Mouse (Mus musculus) MEL (cell line): ENCODE results near the gene Il17rc. TPM values are rescaled to one million over a fixed set of nuclear protein-coding genes. Genes with fewer than 3 reads are reported as not detected.

Experiments
- DNase-seq: peaks from one replicate; pipeline ENCODE4 v3.0.0; 2011; ENCODE audit warnings: low read depth, low spot score
- H3K27ac ChIP-seq: 2 replicates; pipeline ENCODE4 v1.5.1; 2012; ENCODE audit warnings: low read depth, mild to moderate bottlenecking, control low read depth, low read length, moderate library complexity; ENCODE audit not compliant: control insufficient read depth
- H3K27me3 ChIP-seq, 2 experiments: fragments of 150-350 bp in 1 of 2; sonication (generic) in 1 of 2; 2 replicates each; pipeline ENCODE4 v1.6.1; 2012; ENCODE audit warnings: low read length in 2 of 2, mild to moderate bottlenecking in 2 of 2, improper control_type of control experiment in 1 of 2, moderate library complexity in 1 of 2; ENCODE audit not compliant: insufficient read depth in 2 of 2, control insufficient read depth in 1 of 2
- H3K36me3 ChIP-seq, 2 experiments: 2 replicates each; pipeline ENCODE4 v1.6.1; 2012 to 2014; ENCODE audit warnings: low read length in 2 of 2, improper control_type of control experiment in 1 of 2, inconsistent platforms in 1 of 2, mild to moderate bottlenecking in 1 of 2; ENCODE audit not compliant: insufficient read depth in 2 of 2, control insufficient read depth in 1 of 2
- H3K4me1 ChIP-seq, 2 experiments: fragments of 150-350 bp in 1 of 2; sonication (generic) in 1 of 2; 2 replicates each; pipeline ENCODE4 v1.6.1; 2012; ENCODE audit warnings: low read length in 2 of 2, improper control_type of control experiment in 1 of 2, mild to moderate bottlenecking in 1 of 2; ENCODE audit not compliant: insufficient read depth in 2 of 2, control insufficient read depth in 1 of 2
- H3K4me3 ChIP-seq, 2 experiments: fragments of 150-350 bp in 1 of 2; sonication (generic) in 1 of 2; 2 replicates each; pipeline ENCODE4 v1.5.1; 2012; ENCODE audit warnings: low read depth in 2 of 2, low read length in 2 of 2, mild to moderate bottlenecking in 2 of 2, moderate library complexity in 2 of 2, control low read depth in 1 of 2, improper control_type of control experiment in 1 of 2; ENCODE audit not compliant: control insufficient read depth in 1 of 2, insufficient read depth in 1 of 2
- H3K79me2 ChIP-seq: 2 replicates; pipeline ENCODE4 v1.6.1; 2012; ENCODE audit warnings: mild to moderate bottlenecking, low read length, moderate library complexity; ENCODE audit not compliant: control insufficient read depth, poor library complexity, insufficient read depth
- H3K9ac ChIP-seq: 2 replicates; pipeline ENCODE4 v1.6.1; 2012; ENCODE audit warnings: low read depth, mild to moderate bottlenecking, control low read depth, low read length, moderate library complexity; ENCODE audit not compliant: control insufficient read depth, poor library complexity, severe bottlenecking
- H3K9me3 ChIP-seq: fragments of 150-350 bp; sonication (generic); replicated peaks from 2 replicates; pipeline ENCODE4 v1.6.1; 2012; ENCODE audit warnings: mild to moderate bottlenecking, low read length, improper control_type of control experiment, moderate library complexity; ENCODE audit not compliant: insufficient read depth
- CHD1 ChIP-seq: IDR thresholded peaks from 2 replicates; pipeline ENCODE4 v1.6.1; 2012; ENCODE audit warnings: low read depth, mild to moderate bottlenecking, inconsistent platforms, low read length, improper control_type of control experiment
- CHD2 ChIP-seq: IDR thresholded peaks from 2 replicates; pipeline ENCODE4 v1.6.1; 2011; ENCODE audit warnings: low read length, improper control_type of control experiment
- CTCF ChIP-seq, 3 experiments: IDR thresholded peaks in 2 of 3; conservative IDR thresholded peaks in 1 of 3; 2 replicates each; pipeline ENCODE4 v1.5.1; 2011 to 2012; ENCODE audit warnings: low read length in 3 of 3, low read depth in 2 of 3, mild to moderate bottlenecking in 2 of 3, improper control_type of control experiment in 1 of 3, inconsistent platforms in 1 of 3, mixed read lengths in 1 of 3, moderate library complexity in 1 of 3; ENCODE audit not compliant: control insufficient read depth in 1 of 3, insufficient read depth in 1 of 3, poor library complexity in 1 of 3, severe bottlenecking in 1 of 3
- E2F4 ChIP-seq: IDR thresholded peaks from 2 replicates; pipeline ENCODE4 v1.6.1; 2011; ENCODE audit warnings: low read depth, low read length, improper control_type of control experiment, borderline replicate concordance
- ELF1 ChIP-seq: IDR thresholded peaks from 2 replicates; pipeline ENCODE4 v1.6.1; 2014; ENCODE audit warnings: low read depth, mild to moderate bottlenecking, inconsistent platforms, low read length, improper control_type of control experiment, moderate library complexity
- EP300 ChIP-seq, 2 experiments: IDR thresholded peaks; 2 replicates each; pipeline ENCODE4 v1.6.1; 2011; ENCODE audit warnings: improper control_type of control experiment in 2 of 2, low read length in 2 of 2, low read depth in 1 of 2, mild to moderate bottlenecking in 1 of 2
- JUND ChIP-seq: IDR thresholded peaks from 2 replicates; pipeline ENCODE4 v1.6.1; 2011; ENCODE audit warnings: low read depth, mild to moderate bottlenecking, improper control_type of control experiment, low read length
- MAZ ChIP-seq: IDR thresholded peaks from 2 replicates; pipeline ENCODE4 v1.6.1; 2012; ENCODE audit warnings: low read depth, mild to moderate bottlenecking, inconsistent platforms, low read length, improper control_type of control experiment
- NELFE ChIP-seq: IDR thresholded peaks from 2 replicates; pipeline ENCODE4 v1.6.1; 2011; ENCODE audit warnings: low read depth, low read length, improper control_type of control experiment
- SIN3A ChIP-seq: IDR thresholded peaks from 2 replicates; pipeline ENCODE4 v1.6.1; 2012; ENCODE audit warnings: low read length, improper control_type of control experiment, inconsistent platforms
- SMC3 ChIP-seq: IDR thresholded peaks from 2 replicates; pipeline ENCODE4 v1.6.1; 2011; ENCODE audit warnings: low read depth, low read length, improper control_type of control experiment
- UBTF ChIP-seq: IDR thresholded peaks from 2 replicates; pipeline ENCODE4 v1.6.1; 2012; ENCODE audit warnings: low read depth, mild to moderate bottlenecking, inconsistent platforms, low read length, improper control_type of control experiment, moderate library complexity, borderline replicate concordance; ENCODE audit not compliant: insufficient read depth
- USF2 ChIP-seq, 2 experiments: IDR thresholded peaks; 2 replicates each; pipeline ENCODE4 v1.6.1; 2011 to 2012; ENCODE audit warnings: improper control_type of control experiment in 2 of 2, low read length in 2 of 2, borderline replicate concordance in 1 of 2, inconsistent platforms in 1 of 2, low read depth in 1 of 2, mild to moderate bottlenecking in 1 of 2; ENCODE audit not compliant: insufficient read depth in 1 of 2
- ZKSCAN1 ChIP-seq: IDR thresholded peaks from 2 replicates; pipeline ENCODE4 v1.6.1; 2012; ENCODE audit warnings: low read depth, mild to moderate bottlenecking, inconsistent platforms, low read length, improper control_type of control experiment, moderate library complexity
- ZNF384 ChIP-seq: IDR thresholded peaks from 2 replicates; pipeline ENCODE4 v1.6.1; 2012; ENCODE audit warnings: low read depth, mild to moderate bottlenecking, inconsistent platforms, low read length, improper control_type of control experiment
- polyA plus RNA-seq, 2 experiments: library from polyadenylated mRNA; stranded (reverse) in 1 of 2; unstranded in 1 of 2; fragments of >175 nt in 1 of 2; fragments of >200 nt in 1 of 2; gene quantifications; 2 replicates each; pipeline versions ENCODE4 v1.2.1 to v1.2.4; 2012; ENCODE audit warnings: low replicate concordance in 2 of 2, low read depth in 1 of 2; ENCODE audit not compliant: insufficient read length in 2 of 2, insufficient read depth in 1 of 2, missing spikeins in 1 of 2
- total RNA-seq: library from RNA; depleted of rRNA; stranded (reverse); fragments of 300-350 nt; gene quantifications from 2 replicates; pipeline ENCODE4 v1.2.3, GENCODE M21; 2012

Gene Il17rc
- total and polyA plus RNA-seq, 3 experiments = 1.2 to 1.8 TPM; not detected in 1

GRCm38 (mm10) chr6:113507130-113507529, 35.9 kb downstream of the Il17rc start:
- H3K4me1 ChIP-seq = no peaks in the 10 kb centered on the region; a peak in 1 of 4 replicates
- TF ChIP-seq SMC3 (no peak), E2F4 (no peak), SIN3A (no peak)
- no peaks in the 10 kb centered on the region for H3K27me3 ChIP-seq

GRCm38 (mm10) chr6:113508272-113508946, 37.2 kb downstream of the Il17rc start:
- Histone ChIP-seq H3K27me3 (no peaks in the 10 kb centered on the region), H3K4me1 (no peaks in the 10 kb centered on the region; a peak in 1 of 4 replicates), H3K9me3 (no peaks in the 10 kb centered on the region), H3K27ac (no peak overlapping the region), H3K9ac (no peak overlapping the region), H3K79me2 (no peaks in the 10 kb centered on the region), H3K36me3 (peaks cover 0 to 2% of the 10 kb centered on the region in 2 experiments; a peak in 1 of 4 replicates), H3K4me3 (no peak overlapping the region)
- no peak for TF ChIP-seq NELFE
- TF ChIP-seq CHD1 = no peak
- TF ChIP-seq JUND = no peak
- TF ChIP-seq CTCF (IDR thresholded peaks at IDR 0.05 in 2 of 3, conservative IDR thresholded peaks at IDR 0.05 in 1 of 3; ENCODE audit: control insufficient read depth in 1 of 3, insufficient read depth in 1 of 3, low read depth in 2 of 3, low read length in 3 of 3, poor library complexity in 1 of 3, severe bottlenecking in 1 of 3) = no peak
- TF ChIP-seq SIN3A = no peak
- no peak for TF ChIP-seq ZKSCAN1
- no peak for TF ChIP-seq ZNF384
- TF ChIP-seq UBTF = no peak
- no peak for TF ChIP-seq E2F4
- peak; percentile 19 for DNase-seq

More at GRCm38 (mm10) chr6:113507130-113507529, 35.9 kb downstream of the Il17rc start:
- H3K9ac ChIP-seq = no peak overlapping the region
- H3K9me3 ChIP-seq = no peaks in the 10 kb centered on the region
- H3K36me3 ChIP-seq = no peaks in the 10 kb centered on the region
- no peaks in the 10 kb centered on the region for H3K79me2 ChIP-seq
- no peak overlapping the region for H3K27ac ChIP-seq
- DNase-seq = no peak
- no peak overlapping the region for H3K4me3 ChIP-seq

- Histone ChIP-seq H3K79me2 (no peaks in the 10 kb centered on the region), H3K9ac (no peak overlapping the region), H3K4me3 (no peak overlapping the region), H3K9me3 (no peaks in the 10 kb centered on the region)
- no peak for DNase-seq
- no peak for TF ChIP-seq UBTF
- no peak for TF ChIP-seq MAZ
- TF ChIP-seq EP300 (IDR thresholded peaks at IDR 0.05; ENCODE audit: low read depth in 1 of 2, low read length in 2 of 2) = no peak
- no peak for TF ChIP-seq USF2 (IDR thresholded peaks at IDR 0.05; ENCODE audit: borderline replicate concordance in 1 of 2, insufficient read depth in 1 of 2, low read depth in 1 of 2, low read length in 2 of 2)
- no peak for TF ChIP-seq CHD2
- no peak for TF ChIP-seq ELF1
- TF ChIP-seq, all 39 proteins: peak for 0
- Histone ChIP-seq H3K36me3 (peaks cover 0 to 2% of the 10 kb centered on the region in 2 experiments; a peak in 1 of 4 replicates), H3K4me1 (no peaks in the 10 kb centered on the region; a peak in 1 of 4 replicates), H3K27ac (no peak overlapping the region), H3K27me3 (no peaks in the 10 kb centered on the region)
These were observed 37.7 kb downstream of the Il17rc start for GRCm38 (mm10) chr6:113508947-113509280.
